ENCODE assay signal across 8 mouse cellular contexts in genomic region chr6:97221205-97222025, GRCm38 (mm10). TPM values are rescaled to one million over a fixed set of nuclear protein-coding genes. Genes with fewer than 3 reads are reported as not detected.
DNase-seq lines count a peak whose midpoint lies in the region; ATAC-seq and TF ChIP-seq lines count a peak whose summit lies in the region.

No protein-coding gene starts in this region.

- H3K9ac ChIP-seq in heart, embryonic 16.5 days (ENCODE audit: low read length): peak overlapping the region; percentile 49
- no peak overlapping the region for H3K9ac ChIP-seq in heart, adult 2 months (ENCODE audit: low read depth, low read length)

- no peak for ATAC-seq in heart, embryonic 16.5 days (replicated peaks; ENCODE audit: extremely low read depth, insufficient read depth, low FRiP score)

- TF ChIP-seq EP300 in heart, adult 2 months (IDR thresholded peaks at IDR 0.05; ENCODE audit: insufficient read depth, low read depth, low read length): no peak

- intact Hi-C loops in heart, adult 2 months (cut with DNase I): no loop called here

- H3K4me3 ChIP-seq in heart, embryonic 16.5 days (ENCODE audit: low read length): no peak overlapping the region
- H3K4me3 ChIP-seq in heart, adult 2 months: no peak overlapping the region

- no peak for TF ChIP-seq CTCF in heart, adult 2 months (IDR thresholded peaks at IDR 0.05)

- no peaks in the 10 kb centered on the region for H3K9me3 ChIP-seq in heart, embryonic 16.5 days (replicated peaks; ENCODE audit: control insufficient read depth, low read length)

- TF ChIP-seq POLR2A in heart, adult 2 months (IDR thresholded peaks at IDR 0.05; ENCODE audit: insufficient read depth, low read depth, low read length): no peak

- 0 out of 2 replicates have a peak, but pooled peaks cover 3% of the 10 kb centered on the region for H3K36me3 ChIP-seq in heart, embryonic 16.5 days (ENCODE audit: control insufficient read depth, insufficient read depth)
- peaks cover 22% of the 10 kb centered on the region for H3K36me3 ChIP-seq in heart, adult 2 months (ENCODE audit: control insufficient read depth, insufficient read depth, low read length)

- no peak overlapping the region for H3K4me2 ChIP-seq in heart, embryonic 16.5 days (ENCODE audit: low read depth, low read length)

- peaks cover 50% of the 10 kb centered on the region for H3K4me1 ChIP-seq in heart, embryonic 16.5 days (ENCODE audit: control insufficient read depth, insufficient read depth, low read length)
- peaks cover 21% of the 10 kb centered on the region for H3K4me1 ChIP-seq in heart, adult 2 months (ENCODE audit: control insufficient read depth, insufficient read depth, low read length)

- WGBS in heart, embryonic 16.5 days: 50% methylated on average over 15 of the region's 15 CpGs
- WGBS in heart, adult 2 months: 63% methylated on average over 15 of the region's 15 CpGs

- peak overlapping the region; percentile 66 for H3K27ac ChIP-seq in heart, embryonic 16.5 days (ENCODE audit: low read length)
- no peak overlapping the region; the same call in 1 of the 2 replicates for H3K27ac ChIP-seq in heart, adult 2 months

- peaks cover 2% of the 10 kb centered on the region for H3K79me2 ChIP-seq in heart, adult 2 months (replicated peaks; ENCODE audit: control insufficient read depth, insufficient read depth, low read length)

- DNase-seq in heart, adult 2 months: no peak
- DNase-seq in NIH3T3 (ENCODE audit: low read depth): peak; percentile 63
- DNase-seq in induced T-regulatory cell, adult 2 months (ENCODE audit: low read depth): peak; percentile 59
- DNase-seq in naive thymus-derived CD4-positive, alpha-beta T cell, adult 2 months (ENCODE audit: low read depth): peak; percentile 60
- no peak for DNase-seq in urinary bladder, postnatal 4 days (ENCODE audit: low spot score in 2 of 2)
- no peak for DNase-seq in adrenal gland, adult 2 months
- DNase-seq in urinary bladder, adult 18-20 months (ENCODE audit: low spot score in 2 of 2): no peak

- H3K27me3 ChIP-seq in heart, embryonic 16.5 days (ENCODE audit: control insufficient read depth, insufficient read depth, low read length): no peaks in the 10 kb centered on the region
- no peaks in the 10 kb centered on the region for H3K27me3 ChIP-seq in heart, adult 2 months (ENCODE audit: control insufficient read depth, insufficient read depth, low read length)

RNA-seq across cellular contexts. Expression of gene Arl6ip5, which starts 10.9 kb away (rescaled TPM):
- polyA plus RNA-seq in heart, embryonic 16.5 days (2015; fragmentation: Nextera tagmentation; extraction: Ambion mirVana): 99.6 and 107 TPM in 2 replicates
- total RNA-seq in heart, adult 2 months (2021): 100 to 1,000 TPM; 122 to 138 TPM
- polyA plus RNA-seq in heart, adult 2 months (2012; rRNA removed): 97.8 and 147 TPM in 2 replicates
- total RNA-seq in adrenal gland, adult 2 months (2021): 100 to 1,000 TPM; 115 to 146 TPM
- 40.7 and 47.9 TPM in 2 replicates for polyA plus RNA-seq in adrenal gland, adult 2 months (2012; rRNA removed)

RNA-seq across cellular contexts. Expression of gene Uba3, which starts 16.0 kb away (rescaled TPM):
- polyA plus RNA-seq in heart, embryonic 16.5 days (2015; fragmentation: Nextera tagmentation; extraction: Ambion mirVana): 63.3 and 71.1 TPM in 2 replicates
- total RNA-seq in heart, adult 2 months (2021): 10 to 100 TPM; 55.2 to 59.3 TPM
- 20.0 and 46.9 TPM in 2 replicates for polyA plus RNA-seq in heart, adult 2 months (2012; rRNA removed)
- total RNA-seq in adrenal gland, adult 2 months (2021): 10 to 100 TPM; 60.0 to 66.6 TPM
- polyA plus RNA-seq in adrenal gland, adult 2 months (2012; rRNA removed): 3.4 and 3.7 TPM in 2 replicates

RNA-seq across cellular contexts. Expression of gene Lmod3, which starts 31.1 kb away (rescaled TPM):
- polyA plus RNA-seq in heart, embryonic 16.5 days (2015; fragmentation: Nextera tagmentation; extraction: Ambion mirVana): 21.6 and 27.8 TPM in 2 replicates
- total RNA-seq in heart, adult 2 months (2021): 10 to 100 TPM; 50.1 to 63.0 TPM
- 26.3 and 40.0 TPM in 2 replicates for polyA plus RNA-seq in heart, adult 2 months (2012; rRNA removed)
- total RNA-seq in adrenal gland, adult 2 months (2021): not detected
- polyA plus RNA-seq in adrenal gland, adult 2 months (2012; rRNA removed): not detected in 2 replicates

RNA-seq across cellular contexts. Expression of gene Tmf1, which starts 42.5 kb away (rescaled TPM):
- 19.6 and 24.2 TPM in 2 replicates for polyA plus RNA-seq in heart, embryonic 16.5 days (2015; fragmentation: Nextera tagmentation; extraction: Ambion mirVana)
- 10 to 100 TPM; 35.7 to 43.6 TPM for total RNA-seq in heart, adult 2 months (2021)
- 2.7 and 4.8 TPM in 2 replicates for polyA plus RNA-seq in heart, adult 2 months (2012; rRNA removed)
- 10 to 100 TPM; 49.3 to 61.8 TPM for total RNA-seq in adrenal gland, adult 2 months (2021)
- polyA plus RNA-seq in adrenal gland, adult 2 months (2012; rRNA removed): 1.9 and 2.4 TPM in 2 replicates

Comparison
In these comparisons a context has a peak if more than half of its experiments do, and no peak if none do; other contexts are left out.
1. DNase-seq: peak in NIH3T3 (single experiment), induced T-regulatory cell, adult 2 months (single experiment) and naive thymus-derived CD4-positive, alpha-beta T cell, adult 2 months (single experiment); none in heart, adult 2 months (0 of 2), urinary bladder, postnatal 4 days (0 of 2), adrenal gland, adult 2 months (single experiment) and urinary bladder, adult 18-20 months (0 of 2).
2. RNA of gene Lmod3, which starts 31.1 kb away (polyA plus RNA-seq): 21.6 to 27.8 TPM in heart, embryonic 16.5 days and 26.3 to 40.0 TPM in heart, adult 2 months; not detected in adrenal gland, adult 2 months; every median in the first group is over 10 times any median in the second.